Mouse (Mus musculus) lung, embryonic 15.5 days (tissue): ENCODE data around the gene Celsr3. TPM values are rescaled to one million over a fixed set of nuclear protein-coding genes. Genes with fewer than 3 reads are reported as not detected.

Experiments used
- ATAC-seq: fragments of 200-750 bp; cut with Nextera tagmentation; 2 replicates; pipeline ENCODE4 v1.8.0; 2017; ENCODE audit warnings: moderate number of reproducible peaks, borderline replicate concordance; ENCODE audit not compliant: low FRiP score, low TSS enrichment; ENCODE audit errors: extremely low read depth
- H3K27ac ChIP-seq: fragments of 300-500 bp; sonication (generic); 2 replicates; pipeline ENCODE4 v1.5.1; 2015; ENCODE audit warnings: moderate library complexity, mild to moderate bottlenecking, inconsistent platforms
- H3K27me3 ChIP-seq: fragments of 300-500 bp; sonication (generic); 2 replicates; pipeline ENCODE4 v1.6.1; 2015; ENCODE audit warnings: inconsistent platforms
- H3K36me3 ChIP-seq: fragments of 300-500 bp; sonication (generic); 2 replicates; pipeline ENCODE4 v1.6.1; 2015; ENCODE audit warnings: inconsistent platforms
- H3K4me1 ChIP-seq: fragments of 300-500 bp; sonication (generic); 2 replicates; pipeline ENCODE4 v1.6.1; 2015; ENCODE audit warnings: inconsistent platforms
- H3K4me2 ChIP-seq: fragments of 300-500 bp; sonication (generic); 2 replicates; pipeline ENCODE4 v1.6.1; 2015; ENCODE audit warnings: inconsistent platforms, mild to moderate bottlenecking, moderate library complexity
- H3K4me3 ChIP-seq: fragments of 300-500 bp; sonication (generic); 2 replicates; pipeline ENCODE4 v1.5.1; 2015; ENCODE audit warnings: mild to moderate bottlenecking, inconsistent platforms
- H3K9ac ChIP-seq: fragments of 300-500 bp; sonication (generic); 2 replicates; pipeline ENCODE4 v1.6.1; 2015; ENCODE audit warnings: inconsistent platforms
- H3K9me3 ChIP-seq: fragments of 300-500 bp; sonication (generic); 2 replicates; pipeline ENCODE4 v1.6.1; 2016; ENCODE audit warnings: inconsistent platforms
- WGBS: fragments of 180-500 bp; shearing (Covaris S2); methylation state at CpG from one replicate; pipeline ENCODE4 v1.1.7; 2015; 5-methylcytosine and 5-hydroxymethylcytosine counted together
- polyA plus RNA-seq: library from polyadenylated mRNA; unstranded; fragments of >200 nt; fragmentation: Nextera tagmentation; extraction: Ambion mirVana; gene quantifications from 2 replicates; pipeline ENCODE4 v1.2.1, GENCODE M21; 2015

The Celsr3 gene
- polyA plus RNA-seq, 1 experiment from 2014 or later, result 0.14 TPM

GRCm38 (mm10) chr9:108792307-108792706, 33.8 kb upstream of the Celsr3 start:
- Histone ChIP-seq H3K27ac (no peak overlapping the region), H3K4me2 (no peak overlapping the region), H3K9ac (no peak overlapping the region), H3K9me3 (no peaks in the 10 kb centered on the region), H3K4me3 (no peak overlapping the region), H3K36me3 (peaks cover 15% of the 10 kb centered on the region), H3K4me1 (peaks cover 57% of the 10 kb centered on the region), H3K27me3 (no peaks in the 10 kb centered on the region)
- no peak for ATAC-seq
- 68% methylated on average over 1 of the region's 1 CpGs for WGBS

GRCm38 (mm10) chr9:108792730-108793129, 33.4 kb upstream of the Celsr3 start:
- no peak overlapping the region for H3K27ac ChIP-seq
- 47% methylated on average over 3 of the region's 3 CpGs for WGBS
- ATAC-seq, result no peak
- H3K27me3 ChIP-seq, result no peaks in the 10 kb centered on the region
- H3K4me1 ChIP-seq, result peaks cover 53% of the 10 kb centered on the region
- H3K4me3 ChIP-seq, result no peak overlapping the region
- no peaks in the 10 kb centered on the region for H3K9me3 ChIP-seq
- no peak overlapping the region for H3K4me2 ChIP-seq
- H3K9ac ChIP-seq, result no peak overlapping the region
- H3K36me3 ChIP-seq, result peaks cover 19% of the 10 kb centered on the region

GRCm38 (mm10) chr9:108795281-108795680, 30.8 kb upstream of the Celsr3 start:
- Histone ChIP-seq H3K9ac (no peak overlapping the region), H3K27me3 (no peaks in the 10 kb centered on the region), H3K4me3 (no peak overlapping the region), H3K4me2 (no peak overlapping the region), H3K9me3 (no peaks in the 10 kb centered on the region), H3K27ac (no peak overlapping the region), H3K4me1 (peaks cover 34% of the 10 kb centered on the region), H3K36me3 (peaks cover 42% of the 10 kb centered on the region)
- no peak for ATAC-seq
- WGBS, result 73% methylated on average over 2 of the region's 2 CpGs

GRCm38 (mm10) chr9:108795762-108796161, 30.4 kb upstream of the Celsr3 start:
- Histone ChIP-seq H3K9ac (no peak overlapping the region), H3K27ac (no peak overlapping the region), H3K36me3 (peaks cover 45% of the 10 kb centered on the region), H3K9me3 (no peaks in the 10 kb centered on the region), H3K27me3 (no peaks in the 10 kb centered on the region), H3K4me3 (no peak overlapping the region), H3K4me2 (peak overlapping the region; percentile 12; the same call in 1 of the 2 replicates), H3K4me1 (peaks cover 30% of the 10 kb centered on the region)
- WGBS, result 30% methylated on average over 11 of the region's 11 CpGs
- ATAC-seq, result peak; percentile 80; the same call in 1 of the 2 replicates

GRCm38 (mm10) chr9:108796351-108796981, 29.7 kb upstream of the Celsr3 start:
- Histone ChIP-seq H3K27ac (no peak overlapping the region), H3K4me3 (no peak overlapping the region), H3K4me1 (peaks cover 27% of the 10 kb centered on the region), H3K27me3 (no peaks in the 10 kb centered on the region), H3K4me2 (no peak overlapping the region), H3K9ac (no peak overlapping the region), H3K9me3 (no peaks in the 10 kb centered on the region), H3K36me3 (peaks cover 52% of the 10 kb centered on the region)
- WGBS, result 75% methylated on average over 4 of the region's 4 CpGs
- ATAC-seq, result peak; percentile 20; the same call in 1 of the 2 replicates

- H3K27ac ChIP-seq, result no peak overlapping the region
- H3K9ac ChIP-seq, result no peak overlapping the region
Measured at GRCm38 (mm10) chr9:108797477-108797876, 28.6 kb upstream of the Celsr3 start.

GRCm38 (mm10) chr9:108798508-108799075, 27.5 kb upstream of the Celsr3 start:
- Histone ChIP-seq H3K27me3 (no peaks in the 10 kb centered on the region), H3K4me1 (peaks cover 20% of the 10 kb centered on the region), H3K4me2 (no peak overlapping the region), H3K9ac (no peak overlapping the region), H3K36me3 (peaks cover 69% of the 10 kb centered on the region), H3K9me3 (no peaks in the 10 kb centered on the region), H3K4me3 (no peak overlapping the region), H3K27ac (no peak overlapping the region)
- no peak for ATAC-seq
- 87% methylated on average over 5 of the region's 5 CpGs for WGBS

More at GRCm38 (mm10) chr9:108797477-108797876, 28.6 kb upstream of the Celsr3 start:
- no peaks in the 10 kb centered on the region for H3K27me3 ChIP-seq
- 84% methylated on average over 7 of the region's 7 CpGs for WGBS
- ATAC-seq, result no peak
- peaks cover 62% of the 10 kb centered on the region for H3K36me3 ChIP-seq
- no peak overlapping the region for H3K4me3 ChIP-seq
- peaks cover 25% of the 10 kb centered on the region for H3K4me1 ChIP-seq
- H3K9me3 ChIP-seq, result no peaks in the 10 kb centered on the region
- no peak overlapping the region for H3K4me2 ChIP-seq

GRCm38 (mm10) chr9:108799564-108799963, 26.6 kb upstream of the Celsr3 start:
- H3K9ac ChIP-seq, result no peak overlapping the region
- no peaks in the 10 kb centered on the region for H3K9me3 ChIP-seq
- no peaks in the 10 kb centered on the region for H3K27me3 ChIP-seq
- 68% methylated on average over 3 of the region's 3 CpGs for WGBS
- no peak overlapping the region for H3K27ac ChIP-seq
- no peak overlapping the region for H3K4me3 ChIP-seq
- peaks cover 18% of the 10 kb centered on the region for H3K4me1 ChIP-seq
- no peak overlapping the region for H3K4me2 ChIP-seq
- peaks cover 79% of the 10 kb centered on the region for H3K36me3 ChIP-seq
- 0 out of 2 replicates have a peak, but pooled peaks have one; percentile 25 for ATAC-seq

GRCm38 (mm10) chr9:108805768-108806167, 20.4 kb upstream of the Celsr3 start:
- H3K9ac ChIP-seq, result no peak overlapping the region
- H3K9me3 ChIP-seq, result no peaks in the 10 kb centered on the region
- 77% methylated on average over 8 of the region's 8 CpGs for WGBS
- no peak overlapping the region for H3K27ac ChIP-seq
- ATAC-seq, result no peak
- H3K36me3 ChIP-seq, result peaks cover 60% of the 10 kb centered on the region
- H3K4me3 ChIP-seq, result no peak overlapping the region
- H3K4me1 ChIP-seq, result peaks cover 20% of the 10 kb centered on the region
- no peak overlapping the region for H3K4me2 ChIP-seq
- no peaks in the 10 kb centered on the region for H3K27me3 ChIP-seq

- H3K36me3 ChIP-seq, result peaks cover 54% of the 10 kb centered on the region
- no peak overlapping the region for H3K4me2 ChIP-seq
- no peaks in the 10 kb centered on the region for H3K9me3 ChIP-seq
- H3K27ac ChIP-seq, result no peak overlapping the region
- peaks cover 20% of the 10 kb centered on the region for H3K4me1 ChIP-seq
- no peak for ATAC-seq
- no peak overlapping the region for H3K4me3 ChIP-seq
- no peak overlapping the region for H3K9ac ChIP-seq
- no peaks in the 10 kb centered on the region for H3K27me3 ChIP-seq
Measured at GRCm38 (mm10) chr9:108806379-108806778, 19.7 kb upstream of the Celsr3 start.

GRCm38 (mm10) chr9:108806831-108807230, 19.3 kb upstream of the Celsr3 start:
- Histone ChIP-seq H3K4me2 (no peak overlapping the region), H3K27me3 (no peaks in the 10 kb centered on the region), H3K9me3 (no peaks in the 10 kb centered on the region), H3K9ac (no peak overlapping the region), H3K27ac (no peak overlapping the region), H3K36me3 (peaks cover 50% of the 10 kb centered on the region), H3K4me3 (no peak overlapping the region), H3K4me1 (peaks cover 20% of the 10 kb centered on the region)
- ATAC-seq, result no peak
- whole genome bisulfite sequencing, result 91% methylated on average over 1 of the region's 1 CpGs

GRCm38 (mm10) chr9:108807674-108808073, 18.4 kb upstream of the Celsr3 start:
- Histone ChIP-seq H3K27me3 (no peaks in the 10 kb centered on the region), H3K9me3 (no peaks in the 10 kb centered on the region), H3K27ac (no peak overlapping the region), H3K4me3 (0 out of 2 replicates have a peak overlapping the region, but pooled peaks have one; percentile 64), H3K4me2 (no peak overlapping the region), H3K9ac (no peak overlapping the region), H3K36me3 (peaks cover 47% of the 10 kb centered on the region), H3K4me1 (peaks cover 20% of the 10 kb centered on the region)
- no peak; the same call in 1 of the 2 replicates for ATAC-seq
- WGBS, result 63% methylated on average over 5 of the region's 5 CpGs
